Comparison of ENCODE assay signal across 7 mouse cellular contexts in the genomic region with DNA sequence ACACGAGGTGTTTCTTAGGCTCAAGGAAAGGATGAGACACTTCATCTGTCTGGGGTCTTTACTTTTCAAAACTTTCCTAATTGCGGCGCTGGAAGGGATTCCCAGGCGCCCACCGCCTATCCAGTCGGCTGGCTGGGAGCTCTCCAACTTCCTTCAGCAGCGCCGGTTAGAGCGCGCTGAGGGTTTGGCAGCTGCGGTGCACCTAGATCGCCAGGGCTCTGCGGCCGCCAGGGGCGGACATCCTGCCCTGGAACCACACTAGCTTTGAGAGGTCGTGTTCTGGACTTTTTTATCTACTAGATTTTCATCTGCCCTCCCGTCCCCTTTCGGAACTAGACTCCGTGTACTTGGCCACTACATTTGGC. TPM values are rescaled to one million over a fixed set of nuclear protein-coding genes. Genes with fewer than 3 reads are reported as not detected.
DNase-seq lines count a peak whose midpoint lies in the region; ATAC-seq and TF ChIP-seq lines count a peak whose summit lies in the region.

No protein-coding gene starts in this region.

- peak overlapping the region; percentile 82 for H3K4me2 ChIP-seq in hindbrain, embryonic 13.5 days
- H3K4me2 ChIP-seq in limb, embryonic 14.5 days (replicated peaks; ENCODE audit: low read depth, low read length, severe bottlenecking), result peak overlapping the region; percentile 89
- H3K4me2 ChIP-seq in midbrain, embryonic 14.5 days (ENCODE audit: low read length), result peak overlapping the region; percentile 77
- H3K4me2 ChIP-seq in stomach, embryonic 16.5 days (ENCODE audit: low read depth, low read length), result peak overlapping the region; percentile 87

- TF ChIP-seq CTCF in gastrocnemius, adult 2 months (IDR thresholded peaks at IDR 0.05), result peak; percentile 72

- H3K27ac ChIP-seq in gastrocnemius, adult 2 months, result peak overlapping the region; percentile 72
- peak overlapping the region; percentile 98 for H3K27ac ChIP-seq in hindbrain, embryonic 13.5 days
- H3K27ac ChIP-seq in limb, embryonic 14.5 days (replicated peaks; ENCODE audit: low read depth, low read length), result no peak overlapping the region
- H3K27ac ChIP-seq in midbrain, embryonic 14.5 days (replicated peaks; ENCODE audit: low read depth, low read length), result peak overlapping the region; percentile 97
- no peak overlapping the region for H3K27ac ChIP-seq in stomach, embryonic 16.5 days (ENCODE audit: low read length)

- TF ChIP-seq POLR2A in limb, embryonic 14.5 days (IDR thresholded peaks at IDR 0.05; ENCODE audit: borderline replicate concordance, extremely low read depth, insufficient read depth, insufficient read length), result no peak

- peak overlapping the region; percentile 95 for H3K9ac ChIP-seq in hindbrain, embryonic 13.5 days
- H3K9ac ChIP-seq in limb, embryonic 14.5 days (ENCODE audit: low read depth, low read length, severe bottlenecking), result no peak overlapping the region
- peak overlapping the region; percentile 91 for H3K9ac ChIP-seq in midbrain, embryonic 14.5 days (replicated peaks; ENCODE audit: low read length)
- no peak overlapping the region for H3K9ac ChIP-seq in stomach, embryonic 16.5 days (ENCODE audit: low read length)

- H3K36me3 ChIP-seq in hindbrain, embryonic 13.5 days, result no peaks in the 10 kb centered on the region
- H3K36me3 ChIP-seq in limb, embryonic 14.5 days (ENCODE audit: control insufficient read depth, insufficient read depth, low read length), result no peaks in the 10 kb centered on the region
- H3K36me3 ChIP-seq in midbrain, embryonic 14.5 days (ENCODE audit: control insufficient read depth, insufficient read depth, low read length), result no peaks in the 10 kb centered on the region
- no peaks in the 10 kb centered on the region for H3K36me3 ChIP-seq in stomach, embryonic 16.5 days (ENCODE audit: control insufficient read depth, insufficient read depth, low read length)

- ATAC-seq in hindbrain, embryonic 13.5 days (ENCODE audit: low FRiP score), result no peak
- no peak for ATAC-seq in limb, embryonic 14.5 days (ENCODE audit: low FRiP score, low read depth)
- ATAC-seq in midbrain, embryonic 14.5 days (ENCODE audit: low FRiP score, low TSS enrichment), result no peak
- no peak for ATAC-seq in stomach, embryonic 16.5 days (ENCODE audit: insufficient read depth, low FRiP score)

- H3K4me3 ChIP-seq in gastrocnemius, adult 2 months, result peak overlapping the region; percentile 94
- H3K4me3 ChIP-seq in hindbrain, embryonic 13.5 days, result peak overlapping the region; percentile 85
- peak overlapping the region; percentile 76 for H3K4me3 ChIP-seq in limb, embryonic 14.5 days (replicated peaks; ENCODE audit: low read length)
- peak overlapping the region; percentile 81 for H3K4me3 ChIP-seq in midbrain, embryonic 14.5 days (replicated peaks; ENCODE audit: low read depth, low read length)
- peak overlapping the region; percentile 77 for H3K4me3 ChIP-seq in stomach, embryonic 16.5 days (replicated peaks; ENCODE audit: low read length)

- H3K4me1 ChIP-seq in hindbrain, embryonic 13.5 days (replicated peaks), result peaks cover 51% of the 10 kb centered on the region
- no peaks in the 10 kb centered on the region for H3K4me1 ChIP-seq in limb, embryonic 14.5 days (ENCODE audit: control insufficient read depth, insufficient read depth, low read length)
- H3K4me1 ChIP-seq in midbrain, embryonic 14.5 days (ENCODE audit: control insufficient read depth, insufficient read depth, low read length), result peaks cover 19% of the 10 kb centered on the region
- peaks cover 5% of the 10 kb centered on the region; the same call in 1 of the 2 replicates for H3K4me1 ChIP-seq in stomach, embryonic 16.5 days (ENCODE audit: control insufficient read depth, insufficient read depth, low read length)

- intact Hi-C loops in gastrocnemius, adult 2 months (cut with DNase I), result loop anchor here (10.0 kb wide), 1 partner anchor 212 kb away; no protein-coding TSS in a partner anchor

- no peaks in the 10 kb centered on the region for H3K9me3 ChIP-seq in hindbrain, embryonic 13.5 days
- no peaks in the 10 kb centered on the region for H3K9me3 ChIP-seq in limb, embryonic 14.5 days (ENCODE audit: control insufficient read depth, low read length)
- H3K9me3 ChIP-seq in midbrain, embryonic 14.5 days (ENCODE audit: control insufficient read depth, low read length), result no peaks in the 10 kb centered on the region
- no peaks in the 10 kb centered on the region for H3K9me3 ChIP-seq in stomach, embryonic 16.5 days (replicated peaks; ENCODE audit: control insufficient read depth, low read length)

- DNase-seq in adrenal gland, adult 8-10 months, result peak; percentile 38
- peak; percentile 57 for DNase-seq in cerebellum, adult 9-11 months
- peak; percentile 85 for DNase-seq in gastrocnemius, adult 2 months
- peak; percentile 60 for DNase-seq in limb, embryonic 14.5 days (ENCODE audit: low spot score)
- peak; percentile 80 for DNase-seq in midbrain, embryonic 14.5 days

- WGBS in hindbrain, embryonic 13.5 days, result 1% methylated on average over 19 of the region's 19 CpGs
- 8% methylated on average over 19 of the region's 19 CpGs for WGBS in limb, embryonic 14.5 days
- 2% methylated on average over 19 of the region's 19 CpGs for WGBS in midbrain, embryonic 14.5 days
- 2% methylated on average over 19 of the region's 19 CpGs for WGBS in stomach, embryonic 16.5 days

- H3K27me3 ChIP-seq in hindbrain, embryonic 13.5 days, result no peaks in the 10 kb centered on the region
- peaks cover 24% of the 10 kb centered on the region for H3K27me3 ChIP-seq in limb, embryonic 14.5 days (ENCODE audit: control insufficient read depth, insufficient read depth, low read length)
- H3K27me3 ChIP-seq in midbrain, embryonic 14.5 days (ENCODE audit: control insufficient read depth, insufficient read depth, low read length), result no peaks in the 10 kb centered on the region
- H3K27me3 ChIP-seq in stomach, embryonic 16.5 days (ENCODE audit: control insufficient read depth, insufficient read depth, low read length), result peaks cover 26% of the 10 kb centered on the region

RNA-seq across cellular contexts. Expression of a gene that starts 1.3 kb away (rescaled TPM):
- 1 to 10 TPM; 3.9 to 8.4 (median 4.4) TPM for total RNA-seq in adrenal gland, adult 8-10 months (2022)
- 1 to 10 TPM; 2.6 to 3.4 TPM for total RNA-seq in gastrocnemius, adult 2 months (2021)
- polyA plus RNA-seq in hindbrain, embryonic 13.5 days (2015; fragmentation: Nextera tagmentation; extraction: Ambion mirVana), result 8.3 and 9.0 TPM in 2 replicates
- polyA plus RNA-seq in limb, embryonic 14.5 days (2012; rRNA removed), result 2.3 and 2.8 TPM in 2 replicates
- polyA plus RNA-seq in limb, embryonic 14.5 days (2014; fragmentation: Nextera tagmentation; extraction: Ambion mirVana), result 1.3 and 1.4 TPM in 2 replicates
- 12.8 and 16.7 TPM in 2 replicates for polyA plus RNA-seq in midbrain, embryonic 14.5 days (2014; fragmentation: Nextera tagmentation; extraction: Ambion mirVana)
- polyA plus RNA-seq in stomach, embryonic 16.5 days (2015; fragmentation: Nextera tagmentation; extraction: Ambion mirVana), result 0.39 and 0.45 TPM in 2 replicates

Comparison
In these comparisons a context has a peak if more than half of its experiments do, and no peak if none do; other contexts are left out.
1. H3K27ac ChIP-seq: peak in gastrocnemius, adult 2 months (single experiment), hindbrain, embryonic 13.5 days (single experiment) and midbrain, embryonic 14.5 days (single experiment); none in limb, embryonic 14.5 days (single experiment) and stomach, embryonic 16.5 days (single experiment).
2. H3K9ac ChIP-seq: peak in hindbrain, embryonic 13.5 days (single experiment) and midbrain, embryonic 14.5 days (single experiment); none in limb, embryonic 14.5 days (single experiment) and stomach, embryonic 16.5 days (single experiment).
3. Peak in every context shown above with its lines, with median percentiles within 50 percentile points of each other: DNase-seq, H3K4me3 ChIP-seq and H3K4me2 ChIP-seq.